Mouse (Mus musculus): Measurements from ENCODE around the gene Prkaa2.
A peak's percentile ranks its signal among the peaks of the same experiment; 100 is the strongest.

The Prkaa2 gene

DNA sequence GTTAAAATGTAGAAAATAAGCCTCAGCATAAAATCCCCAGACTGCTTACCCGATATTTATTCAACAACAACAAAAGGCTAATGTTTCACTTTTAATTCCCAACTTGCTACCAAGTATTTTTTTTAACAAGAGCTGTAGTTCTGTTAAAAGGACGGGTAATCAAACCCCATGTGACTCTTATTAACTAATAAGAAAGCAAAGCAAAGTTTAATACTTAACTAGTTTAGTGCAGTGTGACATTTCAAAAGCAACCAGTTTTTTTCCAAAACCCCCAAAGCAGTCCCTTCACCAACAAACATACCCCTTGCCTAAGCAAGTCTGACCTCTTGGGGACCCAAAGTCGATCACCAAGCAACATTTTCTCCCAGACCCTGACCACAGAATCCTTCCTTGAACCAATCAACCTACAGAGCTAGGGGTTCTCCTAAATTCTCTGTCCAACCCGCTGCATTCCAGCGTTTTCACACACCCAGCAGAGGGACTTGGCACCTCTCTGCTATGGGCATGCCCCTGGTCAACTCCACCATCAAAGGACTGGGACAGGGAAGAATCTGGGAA is 970 bp downstream of the Prkaa2 start:
- peak in 1 of 2 experiments; percentile 51 for DNase-seq

DNA sequence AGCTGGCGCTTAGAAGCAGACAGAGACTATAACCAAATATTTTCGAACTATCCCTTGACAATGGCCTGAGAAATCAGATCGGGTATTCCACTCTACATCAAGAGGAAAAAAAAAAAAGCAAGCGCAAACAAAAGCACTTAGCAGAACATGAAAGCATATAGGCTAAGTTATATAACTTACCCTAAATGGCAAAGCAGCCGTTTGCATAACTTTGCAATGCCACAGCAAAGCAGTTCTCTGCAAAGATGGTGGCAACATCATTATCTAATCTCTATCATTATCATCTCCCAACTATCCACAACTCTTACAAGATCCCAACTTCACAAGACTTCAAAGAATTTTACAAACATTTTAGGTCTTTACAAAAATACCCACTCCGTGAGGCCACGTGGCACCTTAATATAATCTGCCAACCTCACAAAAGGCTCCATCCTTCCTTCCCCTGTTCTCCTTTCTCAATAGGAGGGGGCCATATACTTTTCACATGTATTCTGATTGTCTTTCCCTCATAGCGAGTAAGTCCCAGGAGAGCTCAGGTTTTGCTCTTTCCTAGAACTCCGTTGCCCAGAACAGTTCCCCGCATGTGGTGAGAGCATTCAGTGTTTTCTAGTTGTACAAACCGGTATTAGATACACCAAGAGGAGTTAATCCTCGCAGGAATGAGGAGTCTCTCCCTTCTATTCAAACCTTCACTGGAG is 1.6 kb downstream of the Prkaa2 start:
- no peak for DNase-seq

DNA sequence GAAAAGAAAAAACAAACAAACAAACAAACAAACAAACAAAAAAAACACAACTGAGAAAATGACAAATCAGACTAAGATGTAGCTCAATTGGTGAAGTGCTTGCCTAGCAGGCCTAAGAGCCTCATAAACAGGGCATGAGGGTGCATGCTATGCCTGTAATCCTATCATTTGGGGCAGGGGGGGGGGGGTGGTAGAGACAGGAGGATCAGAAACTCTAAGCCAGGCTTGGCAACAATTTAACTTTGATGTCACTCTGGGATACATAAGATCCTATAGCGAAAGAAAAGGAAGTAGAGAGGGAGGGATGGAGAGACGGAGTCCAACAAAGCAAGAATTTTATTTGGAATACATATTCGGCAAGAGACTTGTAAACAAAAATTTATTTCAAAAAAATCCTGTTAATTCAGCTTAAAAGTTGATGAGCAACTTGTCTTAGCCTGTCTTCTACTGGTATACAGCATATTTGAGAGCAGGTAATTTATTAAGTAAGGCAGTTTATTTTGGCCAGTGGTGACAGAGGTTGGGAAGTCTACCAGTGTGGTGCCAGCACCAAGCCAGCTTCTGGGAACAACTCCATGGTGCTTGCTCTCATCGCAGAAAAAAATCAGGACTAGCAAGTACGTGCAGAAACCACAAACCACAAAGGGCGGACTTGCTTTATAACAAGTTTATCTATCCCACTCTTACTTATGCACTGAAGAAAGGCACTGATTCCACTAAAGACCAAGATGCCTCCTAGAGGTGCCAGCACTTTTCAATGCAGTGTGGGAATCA is 5.4 kb downstream of the Prkaa2 start:
- peak; percentile 37 to 47 for DNase-seq

DNA sequence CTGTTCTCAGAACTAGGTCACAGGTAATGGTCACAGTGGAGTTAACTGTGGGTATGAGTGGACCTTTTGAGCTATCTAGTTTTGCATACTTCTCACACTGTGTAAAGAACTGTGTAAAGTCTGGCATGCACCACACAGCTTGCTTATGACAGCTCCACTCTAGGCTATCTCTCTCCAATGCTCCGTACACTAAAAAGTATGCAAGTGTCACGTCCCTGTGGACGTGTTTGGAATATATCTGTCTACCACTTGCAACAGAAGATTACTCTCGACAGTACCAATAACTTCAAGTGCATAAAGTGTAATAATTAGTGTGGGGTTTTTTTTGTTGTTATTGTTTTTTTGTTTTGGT is 8.4 kb downstream of the Prkaa2 start:
- DNase-seq, result no peak

DNA sequence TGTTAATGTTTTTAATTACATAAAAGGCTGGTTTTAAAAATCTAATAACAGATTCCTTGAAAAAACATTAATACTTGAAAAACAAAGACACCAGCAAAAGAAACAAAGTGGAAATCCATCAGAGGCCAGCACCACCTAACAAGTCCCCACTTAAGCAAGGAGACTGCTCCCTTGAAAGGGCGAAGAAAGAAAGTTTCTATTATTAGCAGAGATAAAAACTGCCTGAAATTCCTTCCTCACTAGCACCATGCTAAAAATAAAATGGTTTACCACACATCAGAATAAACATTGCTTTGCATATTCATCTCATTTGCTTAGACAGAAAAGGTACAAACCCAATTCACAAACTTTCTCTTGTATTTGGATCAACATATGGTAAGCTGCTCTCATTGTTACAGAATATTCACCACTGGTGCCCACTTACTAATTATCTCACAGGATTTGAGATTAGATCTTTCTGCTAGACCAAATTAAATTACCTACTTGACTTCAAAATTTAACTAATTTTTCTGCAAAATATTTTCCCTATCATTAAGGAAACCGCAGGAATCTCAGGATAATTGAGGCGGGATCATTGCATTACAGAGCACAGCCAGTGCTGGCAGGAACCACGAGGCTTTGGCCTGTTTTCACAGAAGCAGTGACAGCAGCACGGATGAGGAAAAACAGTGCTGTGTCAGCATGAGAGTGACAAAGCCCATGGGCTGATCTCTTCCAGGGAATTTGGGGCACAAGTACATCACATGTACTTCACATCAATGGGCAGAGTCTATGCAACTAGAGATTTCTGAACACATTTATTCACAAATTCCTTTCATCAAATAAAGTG is 9.0 kb downstream of the Prkaa2 start:
- DNase-seq, result peak; percentile 47 to 53

DNA sequence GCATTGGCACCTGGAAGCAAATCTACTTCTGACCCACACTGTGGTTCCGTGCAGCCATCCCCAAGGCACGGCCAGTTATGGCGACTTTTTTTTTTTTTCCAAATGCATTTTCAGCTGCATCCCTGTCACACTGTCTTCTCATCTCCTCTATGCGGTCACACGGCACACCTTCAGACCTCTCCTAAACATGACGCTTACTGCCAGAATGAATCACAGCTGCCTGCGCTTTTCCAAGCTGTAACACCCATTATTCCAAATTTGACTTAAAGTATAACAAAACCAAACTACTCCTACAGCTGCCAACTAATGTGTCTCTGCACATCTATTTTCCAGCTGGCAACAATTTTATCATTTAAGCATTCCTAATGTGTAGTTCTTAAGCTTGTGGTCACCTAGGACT is 11.0 kb downstream of the Prkaa2 start:
- no peak for DNase-seq

DNA sequence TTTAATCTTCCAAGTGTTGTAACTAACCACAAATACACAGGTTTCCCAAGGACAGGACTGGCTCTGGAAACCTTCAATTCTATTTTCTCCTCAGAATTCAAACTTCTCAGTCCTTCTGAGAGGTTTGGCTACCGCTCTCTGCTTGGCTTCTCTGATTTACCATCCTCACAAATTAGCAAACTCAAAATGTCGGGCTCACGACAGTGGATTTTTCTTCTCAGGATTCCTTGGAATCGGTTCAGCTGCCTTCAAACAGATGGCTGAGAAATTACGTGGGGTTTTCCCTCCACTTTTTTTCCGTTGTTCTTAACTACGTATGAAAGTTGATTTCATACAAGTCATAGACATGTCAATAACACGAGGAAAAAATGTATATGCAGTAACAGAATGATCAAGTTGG is 11.5 kb downstream of the Prkaa2 start:
- DNase-seq, result no peak

DNA sequence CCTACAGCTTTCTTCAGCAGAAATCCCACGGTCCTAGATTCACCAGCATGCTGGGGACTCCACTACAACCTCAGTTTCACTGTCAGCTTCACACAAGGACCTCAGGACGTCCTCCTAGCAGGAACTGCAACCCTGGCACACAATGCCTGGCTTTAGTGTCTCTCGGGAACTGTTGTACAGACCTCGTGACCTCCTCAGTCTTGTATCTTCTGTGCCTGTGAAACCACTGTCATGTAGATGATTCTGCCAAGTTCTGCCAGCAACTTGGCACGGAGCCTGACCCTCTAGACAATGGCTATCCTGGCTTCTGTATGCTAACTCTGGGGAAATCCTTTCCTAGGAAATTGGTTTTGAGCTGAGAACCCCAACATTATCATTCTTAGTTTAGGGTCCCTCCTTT is 14.4 kb downstream of the Prkaa2 start:
- peak; percentile 79 to 82 for DNase-seq

DNA sequence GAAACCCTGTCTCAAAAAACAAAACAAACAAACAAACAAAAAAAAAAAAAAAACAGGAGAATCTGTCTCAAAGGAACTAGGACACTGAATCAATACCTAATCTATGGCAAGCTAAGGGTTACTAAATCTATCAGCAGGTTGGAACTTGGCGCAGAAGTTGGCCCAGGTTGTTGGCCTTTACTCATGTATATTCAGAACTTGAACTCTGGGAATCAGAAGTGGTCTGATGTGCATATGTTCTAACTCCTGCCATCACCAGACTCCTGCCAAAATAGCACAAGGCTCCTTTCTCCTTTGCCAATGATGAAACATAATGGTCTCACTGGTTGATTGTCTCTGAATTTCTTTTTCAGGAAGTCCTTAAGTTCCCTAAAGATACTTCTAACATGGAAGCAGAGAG is 15.7 kb downstream of the Prkaa2 start:
- no peak for DNase-seq

DNA sequence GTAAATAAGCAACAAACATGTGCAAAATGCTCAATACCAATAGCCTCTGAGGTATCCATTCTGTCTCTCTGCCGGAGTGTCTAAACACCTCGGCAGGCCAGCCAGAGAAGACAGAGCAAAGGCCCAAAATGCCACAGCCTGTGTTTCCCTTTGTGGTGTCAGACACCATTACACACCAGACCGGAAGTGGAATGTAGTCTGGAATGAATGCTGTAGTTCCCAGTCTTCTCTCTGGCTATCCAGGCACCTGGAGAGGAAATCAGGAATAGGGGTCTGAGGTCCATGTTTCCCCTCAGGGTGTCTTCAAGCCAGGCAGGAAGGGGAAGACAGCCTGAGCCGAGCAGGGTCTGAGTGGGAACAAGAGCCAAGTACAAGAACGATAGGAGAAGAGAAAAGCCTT is 19.3 kb downstream of the Prkaa2 start:
- no peak for DNase-seq

DNA sequence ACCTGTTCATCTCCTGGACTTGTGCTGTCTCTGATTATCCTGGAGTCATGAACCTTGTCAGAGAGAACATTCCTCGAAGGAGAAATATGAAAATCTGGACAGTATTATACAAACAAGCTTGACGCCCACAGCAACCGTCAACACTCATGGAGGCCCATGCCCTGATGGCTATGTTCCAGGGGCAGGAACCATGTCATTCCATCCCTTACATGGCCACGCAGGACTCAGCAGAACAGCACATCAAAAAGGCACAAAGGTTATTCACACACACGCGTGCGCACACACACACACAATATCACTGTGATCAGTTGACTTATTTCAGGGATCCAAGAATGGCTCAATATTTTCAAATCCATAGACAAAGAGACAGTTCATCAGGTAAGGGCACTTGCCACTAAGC is 20.3 kb downstream of the Prkaa2 start:
- DNase-seq, result peak in 1 of 2 experiments; percentile 32

DNA sequence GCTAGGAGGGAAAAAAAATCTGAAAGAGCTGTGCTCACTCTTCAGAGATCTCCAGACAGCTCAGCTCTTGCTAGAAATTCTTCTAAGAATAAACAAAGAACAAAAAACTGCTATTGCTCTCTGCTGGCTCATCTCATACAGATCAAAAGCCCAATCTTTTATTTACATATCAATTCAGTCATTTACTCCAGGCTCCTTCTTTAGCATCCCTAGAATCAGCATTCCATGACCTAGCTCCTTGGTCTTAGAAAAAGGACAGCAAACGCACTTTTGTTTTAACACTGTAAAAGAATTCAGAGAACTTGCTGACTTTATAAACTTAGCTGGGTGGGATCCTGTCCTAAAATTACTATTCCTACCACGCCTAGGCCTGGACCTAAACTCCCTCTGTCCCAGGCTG is 21.0 kb downstream of the Prkaa2 start:
- no peak for DNase-seq

DNA sequence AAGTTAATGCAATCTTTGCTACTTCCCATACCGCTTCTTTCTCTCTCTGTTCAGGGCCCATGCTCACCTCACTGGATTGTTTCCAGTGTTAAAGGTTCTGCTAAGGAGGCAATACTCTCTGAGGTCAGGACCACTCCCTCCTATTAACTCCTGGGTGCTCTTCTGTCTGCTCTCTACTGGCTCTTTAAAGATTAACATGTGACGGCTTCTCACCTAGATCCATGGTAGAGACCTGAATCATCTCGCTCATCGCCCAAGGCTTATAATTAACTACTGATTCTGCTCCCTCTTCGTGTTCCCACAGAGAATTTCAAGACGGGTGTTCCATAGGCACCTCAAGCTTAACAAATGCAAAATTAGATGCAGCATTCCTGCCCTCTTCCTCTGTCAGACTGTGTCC is 33.5 kb downstream of the Prkaa2 start:
- peak; percentile 40 to 86 for DNase-seq

DNA sequence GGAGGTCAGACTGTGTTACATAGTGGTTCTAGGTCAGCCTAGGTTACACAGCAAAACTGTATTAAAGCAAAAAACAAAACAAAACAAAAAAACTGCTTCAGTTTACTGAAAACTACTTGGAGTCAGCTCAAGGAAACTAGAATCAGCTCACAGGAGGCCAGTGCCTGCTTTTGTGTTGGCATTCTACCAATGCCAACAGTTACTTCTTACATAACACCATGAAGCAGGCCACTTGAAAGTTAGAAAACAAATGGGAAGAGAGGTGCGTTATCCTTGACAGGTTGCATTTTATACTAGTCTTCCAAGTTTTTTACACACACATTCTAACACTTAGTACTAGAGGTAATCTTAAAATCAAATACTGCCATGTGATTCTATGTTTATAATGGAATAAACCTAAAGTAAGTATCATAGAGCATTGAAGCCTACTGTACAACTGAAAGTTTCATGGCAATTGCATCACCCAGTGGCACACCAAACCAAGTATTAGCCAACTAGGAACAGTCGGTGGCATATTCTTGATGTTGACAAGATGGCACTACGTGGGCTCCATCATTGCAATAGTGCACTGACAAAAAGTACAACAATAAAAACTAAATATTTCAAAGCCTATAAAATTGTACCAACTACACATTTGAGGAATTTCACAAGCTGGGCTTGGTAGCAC is 37.8 kb downstream of the Prkaa2 start:
- peak; percentile 34 to 70 for DNase-seq

DNA sequence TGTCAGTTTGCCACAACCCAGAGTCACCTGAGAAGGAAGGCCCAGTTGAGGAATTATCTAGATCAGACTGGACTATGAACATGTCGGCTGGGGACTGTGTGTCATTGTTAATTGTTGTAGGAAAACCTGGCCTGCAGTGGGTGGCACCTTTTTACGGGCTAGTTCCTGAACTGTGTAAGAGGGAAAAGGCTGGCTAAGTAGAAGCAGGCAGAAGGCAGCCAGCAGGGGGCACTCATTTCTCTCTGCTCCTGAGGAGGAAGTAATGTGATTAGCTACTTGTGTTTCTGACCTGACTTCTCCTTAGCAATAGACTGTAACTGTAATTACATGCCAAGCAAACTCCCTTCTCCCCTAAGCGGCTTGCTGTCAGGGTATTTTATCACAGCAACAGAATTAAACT is 38.7 kb downstream of the Prkaa2 start:
- DNase-seq, result peak; percentile 93 to 96

DNA sequence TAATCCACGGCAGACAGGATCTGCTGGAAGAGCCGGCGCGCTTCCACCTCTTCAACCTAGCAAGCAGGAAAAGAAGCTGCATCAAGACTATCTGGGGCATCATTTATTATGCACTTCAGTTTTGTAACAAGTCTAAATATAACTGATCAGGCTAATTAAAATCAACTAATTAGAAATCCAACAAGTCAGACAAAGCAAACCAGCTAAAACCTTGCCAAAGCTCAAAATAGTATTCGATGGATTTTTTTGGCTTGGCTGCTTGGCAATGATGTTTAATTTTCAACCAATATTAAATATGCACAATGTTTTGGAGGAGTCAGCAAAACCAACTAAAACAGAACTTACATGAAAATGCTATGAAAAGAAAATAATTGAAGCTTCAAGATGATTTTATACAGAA is 58.4 kb downstream of the Prkaa2 start:
- no peak for DNase-seq

DNA sequence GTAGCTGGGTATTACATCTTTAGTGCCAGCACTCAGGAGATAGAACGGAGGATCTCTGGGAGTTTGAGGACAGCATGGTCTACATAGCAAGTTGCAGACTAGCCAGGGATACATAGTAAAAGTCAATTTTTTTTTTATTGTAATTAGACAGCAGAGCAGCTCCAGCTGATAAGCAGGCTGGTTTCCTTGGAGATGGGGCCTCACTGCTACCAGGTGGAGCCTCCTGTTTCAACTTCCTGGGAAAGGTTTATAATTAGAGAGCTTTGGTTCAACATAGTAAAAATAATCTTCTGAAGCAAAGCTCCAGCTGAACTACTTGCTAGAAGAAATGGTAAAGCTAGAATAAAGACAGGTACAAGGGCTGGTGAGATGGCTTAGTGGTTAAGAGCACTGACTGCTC is 59.6 kb downstream of the Prkaa2 start:
- no peak for DNase-seq

DNA sequence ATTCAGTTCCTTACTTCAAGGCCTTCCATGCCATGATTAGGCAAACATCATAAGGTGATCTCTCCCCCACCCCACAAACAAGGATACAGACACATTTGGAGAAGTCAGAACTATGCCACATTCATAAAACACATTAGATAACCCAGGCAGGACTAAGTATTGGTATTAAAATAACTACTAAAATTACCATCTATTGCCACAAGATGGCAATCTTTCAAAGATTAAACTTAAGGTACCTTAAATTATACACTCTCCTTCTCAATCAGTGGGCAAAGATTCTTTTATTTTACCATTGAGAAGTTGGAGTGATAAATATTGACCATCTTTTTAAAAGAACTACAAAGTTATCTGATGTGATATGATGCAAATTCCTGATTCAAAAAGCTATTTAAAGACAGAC is 75.4 kb downstream of the Prkaa2 start:
- no peak for DNase-seq

DNA sequence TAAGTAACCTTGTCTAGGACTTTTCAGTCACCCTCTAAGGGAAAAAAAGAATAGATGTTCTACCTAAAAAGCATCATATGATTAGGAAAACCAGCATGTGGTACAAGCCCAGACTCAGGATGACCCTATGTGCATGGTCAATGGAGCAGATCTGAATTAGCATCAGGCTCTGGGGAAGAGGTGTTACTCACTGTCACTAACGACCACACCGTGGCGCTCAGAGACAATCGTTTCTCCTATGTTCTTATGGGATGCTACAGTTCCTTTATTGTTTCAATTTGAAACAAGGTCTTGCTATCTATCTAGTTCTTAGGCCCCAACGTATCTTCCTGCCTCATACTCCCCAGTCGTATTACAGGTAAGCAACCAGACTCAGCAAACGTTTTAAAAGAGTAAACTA is 76.5 kb downstream of the Prkaa2 start:
- DNase-seq, result peak; percentile 16 to 35

DNA sequence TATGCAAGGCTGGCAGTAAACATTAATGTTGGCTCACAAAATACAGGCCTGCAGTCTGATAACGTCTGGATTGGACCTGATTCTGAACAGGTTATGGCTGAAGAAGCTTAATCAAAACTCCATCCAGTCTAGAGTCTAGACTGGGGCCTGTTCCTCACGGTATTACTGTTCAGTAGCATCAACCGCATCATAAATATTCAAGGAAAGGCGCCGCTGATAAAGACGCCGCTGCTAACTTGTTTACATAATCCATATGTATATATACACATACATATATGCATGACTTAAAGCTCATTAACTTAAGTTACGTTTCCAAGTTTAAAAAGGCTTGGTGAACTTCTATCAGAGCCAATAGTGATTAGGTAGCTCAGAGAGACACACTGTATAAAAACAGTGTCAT is 78.6 kb downstream of the Prkaa2 start:
- peak in 1 of 2 experiments; percentile 4 for DNase-seq

DNA sequence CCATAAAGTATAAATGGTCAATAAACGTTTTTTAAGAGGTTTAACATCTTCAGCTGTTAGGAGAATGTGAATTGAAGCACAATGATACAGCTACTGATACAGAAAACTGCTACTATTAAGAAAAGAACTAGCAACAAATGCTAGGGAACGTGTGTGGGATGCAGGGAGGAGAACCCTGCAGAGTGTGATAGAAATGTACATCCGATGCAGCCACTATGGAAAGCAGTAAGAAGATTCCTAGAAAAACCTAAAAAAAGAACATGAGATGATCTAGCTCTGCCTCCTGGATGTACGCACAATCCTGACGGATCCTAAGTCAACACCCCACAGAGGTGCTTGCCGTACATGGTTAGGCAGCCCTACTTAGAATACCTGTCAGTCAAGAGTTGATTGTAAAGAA is 82.4 kb downstream of the Prkaa2 start:
- no peak for DNase-seq

DNA sequence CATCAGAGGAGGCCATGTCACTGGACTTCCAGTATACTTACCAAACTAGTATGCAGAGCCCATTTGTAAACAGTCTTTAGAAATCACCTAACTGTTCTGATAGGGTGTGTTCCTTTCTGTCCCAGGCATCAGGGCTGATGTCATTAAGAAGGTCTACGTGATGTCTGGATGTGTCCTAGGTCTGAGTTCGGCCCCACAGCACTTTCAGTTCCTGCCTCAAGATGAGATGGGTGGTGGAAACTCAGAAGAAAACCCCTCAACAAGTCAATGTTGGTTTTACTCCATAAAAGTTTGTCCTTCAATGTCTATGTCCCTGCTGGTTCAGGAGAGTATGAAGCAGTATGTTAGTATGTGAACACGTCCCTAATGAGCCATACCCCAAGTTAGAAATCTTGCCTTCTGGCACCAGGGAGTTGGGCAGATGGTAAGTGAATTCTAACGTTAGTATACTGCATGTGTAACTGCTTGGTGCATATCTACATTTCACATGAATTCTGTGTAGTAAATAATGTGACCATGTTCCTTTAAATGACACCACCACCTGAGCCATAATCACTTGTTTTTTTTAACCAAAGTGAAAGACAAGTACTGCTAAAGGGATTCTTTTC is 93.6 kb downstream of the Prkaa2 start:
- DNase-seq, result no peak

All from kidney, postnatal 36 days (tissue).